Mouse (Mus musculus): ENCODE measurements at regions not wholly inside any gene's neighbourhood (a gene's known extent, or its start where the extent isn't known, plus 50 kb on each side); places are given as distances from the start of the nearest gene placed in this dataset.

DNA sequence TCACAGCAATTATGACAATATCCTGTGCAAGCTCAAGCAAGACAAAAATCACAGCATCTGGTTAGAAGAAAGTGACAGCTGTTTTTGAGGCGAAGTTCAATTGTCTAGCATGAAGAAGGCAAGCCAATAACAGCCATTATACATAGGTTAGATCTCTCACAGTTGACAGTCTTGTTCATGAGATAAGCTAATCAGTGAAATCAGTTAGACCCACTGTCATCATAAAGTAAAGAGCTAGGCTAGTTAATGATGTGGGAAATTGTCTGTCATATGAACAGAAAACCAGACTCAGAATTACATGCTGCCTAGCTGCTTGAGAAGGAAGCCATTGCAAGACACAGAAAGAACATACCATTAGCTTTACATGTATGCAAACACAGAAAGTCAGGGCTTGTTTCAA, 470.2 kb upstream of the 5930422O12Rik start:
- no peak overlapping the region for H3K9ac ChIP-seq (replicated peaks)
- H3K4me2 ChIP-seq (replicated peaks): no peak overlapping the region
- no peak for ATAC-seq
- H3K27me3 ChIP-seq: no peaks in the 10 kb centered on the region
- H3K4me3 ChIP-seq (replicated peaks): no peak overlapping the region
- peaks cover 8% of the 10 kb centered on the region; the same call in 1 of the 2 replicates for H3K9me3 ChIP-seq
- WGBS: 65% methylated on average over 1 of the region's 1 CpGs
- H3K4me1 ChIP-seq (replicated peaks): peaks cover 12% of the 10 kb centered on the region; the same call in 1 of the 2 replicates
- H3K36me3 ChIP-seq: no peaks in the 10 kb centered on the region
- H3K27ac ChIP-seq: peak overlapping the region; percentile 27; the same call in 1 of the 2 replicates

DNA sequence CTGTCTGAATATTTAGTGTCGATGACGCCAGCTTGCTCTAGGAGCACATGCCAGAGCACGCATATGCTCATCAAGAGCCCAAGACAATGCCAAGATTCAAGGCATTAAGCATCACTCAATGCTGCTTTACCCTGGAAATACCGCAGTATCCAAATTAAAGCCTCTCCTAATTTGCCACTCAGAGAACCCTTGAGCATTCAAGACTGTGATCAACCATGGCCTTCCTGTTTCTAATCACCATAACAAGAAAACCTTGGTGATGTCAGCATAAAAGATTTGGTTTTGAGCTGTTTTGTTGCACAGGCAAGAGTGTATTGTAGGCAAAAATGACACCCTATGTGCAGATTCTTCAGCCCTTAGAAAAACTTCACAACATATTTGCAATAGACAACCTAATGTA, 469.7 kb upstream of the 5930422O12Rik start:
- H3K36me3 ChIP-seq: no peaks in the 10 kb centered on the region
- 48% methylated on average over 4 of the region's 4 CpGs for WGBS
- H3K4me2 ChIP-seq (replicated peaks): no peak overlapping the region
- H3K9me3 ChIP-seq: peaks cover 8% of the 10 kb centered on the region; the same call in 1 of the 2 replicates
- no peaks in the 10 kb centered on the region for H3K27me3 ChIP-seq
- 0 out of 2 replicates have a peak overlapping the region, but pooled peaks have one; percentile 27 for H3K27ac ChIP-seq
- H3K4me3 ChIP-seq (replicated peaks): no peak overlapping the region
- no peak overlapping the region for H3K9ac ChIP-seq (replicated peaks)
- ATAC-seq: peak; percentile 80
- peaks cover 12% of the 10 kb centered on the region; the same call in 1 of the 2 replicates for H3K4me1 ChIP-seq (replicated peaks)

DNA sequence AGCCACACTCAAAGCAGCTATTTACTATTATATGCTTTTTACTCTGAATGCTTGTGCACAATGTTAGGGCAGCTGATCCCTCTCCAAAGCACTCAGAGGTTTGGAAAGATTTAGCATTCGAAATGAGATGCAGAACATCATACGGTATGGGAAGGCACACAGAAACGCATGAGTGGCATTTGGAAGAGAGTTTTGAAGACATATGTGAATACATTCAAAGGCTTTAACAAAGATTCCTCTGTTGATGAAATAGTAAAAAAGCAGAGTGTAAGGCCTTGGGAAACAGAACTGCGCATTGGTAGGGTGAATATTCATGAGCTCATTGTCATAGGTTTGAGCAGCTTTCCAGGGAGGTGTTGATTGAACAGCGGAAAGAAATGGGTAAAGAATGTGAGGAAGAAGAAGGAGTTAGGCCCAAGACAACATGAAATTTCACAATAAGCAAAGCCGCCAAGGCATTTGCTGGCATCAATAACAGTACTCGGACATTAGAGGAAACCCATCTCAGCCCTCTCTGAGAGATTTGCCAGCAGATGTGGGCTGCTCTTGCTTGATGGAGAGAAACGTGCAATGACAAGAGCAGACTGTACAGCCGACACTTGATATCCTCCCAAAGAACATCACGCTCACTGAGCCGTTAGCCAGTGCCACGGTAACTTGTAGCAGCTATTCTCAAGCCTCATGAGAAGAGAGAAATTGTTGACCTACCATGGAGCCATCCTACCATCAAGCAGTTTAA, 469.0 kb upstream of the 5930422O12Rik start:
- no peak overlapping the region for H3K9ac ChIP-seq (replicated peaks)
- H3K27me3 ChIP-seq: no peaks in the 10 kb centered on the region
- peak; percentile 92 for ATAC-seq
- WGBS: 54% methylated on average over 12 of the region's 12 CpGs
- H3K4me1 ChIP-seq (replicated peaks): peaks cover 12% of the 10 kb centered on the region; the same call in 1 of the 2 replicates
- peaks cover 8% of the 10 kb centered on the region; the same call in 1 of the 2 replicates for H3K9me3 ChIP-seq
- H3K4me3 ChIP-seq (replicated peaks): no peak overlapping the region
- no peaks in the 10 kb centered on the region for H3K36me3 ChIP-seq
- H3K4me2 ChIP-seq (replicated peaks): no peak overlapping the region
- H3K27ac ChIP-seq: peak overlapping the region; percentile 36

DNA sequence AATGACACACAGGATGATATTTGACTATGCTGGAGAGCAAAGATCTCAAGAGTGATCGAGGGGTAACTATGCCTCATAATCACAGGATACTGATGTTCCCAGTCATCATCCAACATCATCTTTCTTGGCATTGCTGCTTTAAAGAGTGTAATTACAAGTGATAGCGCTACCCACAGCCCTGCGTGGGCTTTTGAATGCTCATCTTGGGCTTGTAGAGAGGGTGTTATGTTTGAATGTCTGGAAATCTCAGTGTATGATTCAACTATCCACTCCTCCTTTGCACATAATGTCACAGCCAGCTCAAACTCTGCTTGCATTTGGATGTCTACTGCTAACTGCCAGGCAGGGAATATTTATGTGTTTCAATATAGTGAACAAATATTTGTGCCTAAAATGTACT, 438.3 kb upstream of the 5930422O12Rik start:
- H3K4me3 ChIP-seq (replicated peaks): no peak overlapping the region
- ATAC-seq: no peak
- no peaks in the 10 kb centered on the region for H3K27me3 ChIP-seq
- no peaks in the 10 kb centered on the region for H3K4me1 ChIP-seq (replicated peaks)
- H3K36me3 ChIP-seq: no peaks in the 10 kb centered on the region
- 88% methylated on average over 3 of the region's 3 CpGs for WGBS
- H3K9ac ChIP-seq (replicated peaks): no peak overlapping the region
- no peak overlapping the region for H3K27ac ChIP-seq
- no peaks in the 10 kb centered on the region for H3K9me3 ChIP-seq
- no peak overlapping the region for H3K4me2 ChIP-seq (replicated peaks)

DNA sequence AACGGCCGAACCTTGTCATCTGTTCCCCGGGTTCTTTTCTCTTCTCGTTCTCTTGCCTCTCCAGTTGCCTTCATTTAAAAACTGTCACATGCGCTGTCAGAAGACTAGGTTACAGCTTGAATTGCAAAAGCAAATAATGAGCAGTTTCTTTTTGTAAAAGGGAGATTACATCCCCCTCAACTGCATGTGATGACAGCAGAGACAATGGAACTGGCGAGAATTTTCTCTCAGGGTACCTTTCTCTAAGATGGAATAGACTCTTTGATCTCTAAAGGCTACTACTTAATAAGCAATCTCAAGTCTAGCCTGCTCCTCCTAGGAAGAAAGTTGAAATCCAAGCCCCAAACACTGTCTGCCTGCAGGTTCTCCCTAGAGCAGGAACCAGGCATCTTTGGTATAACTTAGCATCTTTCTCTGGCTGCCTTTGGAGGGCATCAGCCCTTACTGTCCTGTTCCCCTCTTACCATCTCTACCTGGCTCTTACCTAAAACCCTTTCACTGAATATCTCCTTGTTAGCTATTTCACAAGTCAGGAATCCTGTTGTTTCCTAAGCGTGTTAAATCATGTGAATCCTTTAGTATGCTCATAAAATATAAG, 424.4 kb upstream of the 5930422O12Rik start:
- Histone ChIP-seq H3K27ac (peak overlapping the region; percentile 57; the same call in 1 of the 2 replicates), H3K9ac (replicated peaks) (no peak overlapping the region), H3K9me3 (no peaks in the 10 kb centered on the region), H3K4me3 (replicated peaks) (no peak overlapping the region), H3K36me3 (no peaks in the 10 kb centered on the region), H3K4me1 (replicated peaks) (peaks cover 20% of the 10 kb centered on the region), H3K27me3 (no peaks in the 10 kb centered on the region), H3K4me2 (replicated peaks) (no peak overlapping the region)
- WGBS: 36% methylated on average over 7 of the region's 7 CpGs
- peak; percentile 62; the same call in 1 of the 2 replicates for ATAC-seq

DNA sequence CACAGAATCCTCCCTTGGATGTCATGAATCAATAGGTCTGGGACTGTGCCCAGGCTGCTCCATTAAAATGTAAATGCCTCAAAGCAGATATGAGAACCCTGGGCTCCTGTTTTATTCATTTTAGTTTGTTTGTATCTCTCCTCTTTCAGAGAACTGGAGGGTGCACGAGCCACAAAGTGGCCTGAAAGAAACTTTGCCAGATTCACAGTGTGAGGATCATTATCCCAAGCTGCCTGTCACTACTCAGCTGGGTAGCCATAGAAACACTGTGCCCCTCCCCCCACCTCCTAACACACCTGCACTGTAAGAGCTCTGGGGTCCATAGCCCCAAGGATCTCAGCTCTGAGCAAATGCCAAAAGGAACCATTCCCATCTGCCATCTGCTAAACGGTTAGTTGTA, 423.9 kb upstream of the 5930422O12Rik start:
- Histone ChIP-seq H3K36me3 (no peaks in the 10 kb centered on the region), H3K4me1 (replicated peaks) (peaks cover 20% of the 10 kb centered on the region), H3K4me2 (replicated peaks) (no peak overlapping the region), H3K4me3 (replicated peaks) (no peak overlapping the region), H3K9ac (replicated peaks) (no peak overlapping the region), H3K27me3 (no peaks in the 10 kb centered on the region), H3K9me3 (no peaks in the 10 kb centered on the region), H3K27ac (peak overlapping the region; percentile 57; the same call in 1 of the 2 replicates)
- peak; percentile 88 for ATAC-seq
- WGBS: 16% methylated on average over 2 of the region's 2 CpGs

DNA sequence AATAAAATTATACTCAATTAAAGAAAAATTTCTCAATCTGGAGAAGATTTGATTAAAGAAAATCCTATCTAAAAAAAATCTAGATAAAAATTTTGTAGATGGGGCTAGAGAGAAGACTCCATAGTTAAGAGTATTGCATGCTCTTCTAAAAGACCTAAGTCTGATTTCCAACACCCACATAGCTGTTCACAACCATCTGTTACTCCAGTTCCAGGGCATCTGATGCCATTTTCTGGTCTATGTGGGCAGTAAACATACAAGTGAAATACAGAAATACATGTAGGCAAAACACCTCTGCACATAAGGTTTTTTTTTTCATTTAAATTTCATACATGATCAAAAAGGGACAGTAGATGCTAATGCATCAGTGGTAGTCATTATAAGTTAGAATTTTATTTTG, 418.4 kb upstream of the 5930422O12Rik start:
- ATAC-seq: no peak
- Histone ChIP-seq H3K4me1 (replicated peaks) (no peaks in the 10 kb centered on the region), H3K27ac (no peak overlapping the region), H3K4me2 (replicated peaks) (no peak overlapping the region), H3K9ac (replicated peaks) (no peak overlapping the region), H3K9me3 (no peaks in the 10 kb centered on the region), H3K36me3 (no peaks in the 10 kb centered on the region), H3K4me3 (replicated peaks) (no peak overlapping the region), H3K27me3 (no peaks in the 10 kb centered on the region)

DNA sequence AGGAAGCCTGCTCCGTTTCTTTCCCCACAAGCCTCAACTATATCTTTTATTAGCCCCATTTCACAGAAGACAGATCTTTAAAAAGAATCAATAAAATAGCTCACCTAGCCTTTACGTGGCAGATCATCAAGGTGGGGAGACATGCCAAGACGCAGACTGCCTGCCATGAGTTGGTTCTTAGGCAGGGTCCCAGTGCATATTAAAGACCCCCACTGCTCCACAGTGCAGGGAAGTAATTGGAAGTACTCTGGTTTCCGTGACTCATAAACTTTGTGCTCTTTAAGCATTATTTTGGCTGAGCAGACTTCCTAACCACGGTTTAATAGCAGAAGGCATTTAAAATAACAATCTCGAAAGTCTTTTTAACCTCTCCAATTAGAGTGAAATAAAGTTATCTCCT, 415.7 kb upstream of the 5930422O12Rik start:
- H3K4me1 ChIP-seq (replicated peaks): no peaks in the 10 kb centered on the region
- 83% methylated on average over 6 of the region's 6 CpGs for WGBS

DNA sequence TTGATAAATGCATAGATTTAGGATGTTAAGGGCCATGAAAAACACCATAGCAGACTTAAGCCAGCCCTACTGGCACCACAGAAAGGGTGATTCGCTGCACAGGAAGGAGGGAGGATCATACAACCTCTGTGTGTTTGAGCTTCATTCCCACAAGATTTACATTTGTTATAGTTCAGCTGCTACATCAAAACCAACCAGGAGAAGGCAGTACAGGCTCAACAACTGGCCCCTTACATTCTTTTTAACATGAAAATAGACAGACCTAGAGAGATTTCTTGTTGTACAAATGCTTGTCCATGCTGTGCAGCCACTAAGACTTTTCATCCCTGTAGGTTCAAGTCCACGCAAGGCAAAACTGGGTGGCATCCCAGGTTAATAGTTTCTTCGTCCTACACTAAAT, 412.6 kb upstream of the 5930422O12Rik start:
- H3K27me3 ChIP-seq: no peaks in the 10 kb centered on the region
- no peak overlapping the region for H3K9ac ChIP-seq (replicated peaks)
- no peak for ATAC-seq
- H3K4me3 ChIP-seq (replicated peaks): no peak overlapping the region
- H3K9me3 ChIP-seq: no peaks in the 10 kb centered on the region
- WGBS: 86% methylated on average over 3 of the region's 3 CpGs
- H3K27ac ChIP-seq: no peak overlapping the region
- H3K36me3 ChIP-seq: no peaks in the 10 kb centered on the region
- H3K4me1 ChIP-seq (replicated peaks): no peaks in the 10 kb centered on the region
- no peak overlapping the region for H3K4me2 ChIP-seq (replicated peaks)

More for the DNA sequence above, 415.7 kb upstream of the 5930422O12Rik start:
- H3K36me3 ChIP-seq: no peaks in the 10 kb centered on the region
- no peaks in the 10 kb centered on the region for H3K9me3 ChIP-seq
- no peak overlapping the region for H3K4me3 ChIP-seq (replicated peaks)
- no peak overlapping the region for H3K4me2 ChIP-seq (replicated peaks)
- H3K27me3 ChIP-seq: no peaks in the 10 kb centered on the region
- no peak for ATAC-seq
- H3K27ac ChIP-seq: no peak overlapping the region
- no peak overlapping the region for H3K9ac ChIP-seq (replicated peaks)

DNA sequence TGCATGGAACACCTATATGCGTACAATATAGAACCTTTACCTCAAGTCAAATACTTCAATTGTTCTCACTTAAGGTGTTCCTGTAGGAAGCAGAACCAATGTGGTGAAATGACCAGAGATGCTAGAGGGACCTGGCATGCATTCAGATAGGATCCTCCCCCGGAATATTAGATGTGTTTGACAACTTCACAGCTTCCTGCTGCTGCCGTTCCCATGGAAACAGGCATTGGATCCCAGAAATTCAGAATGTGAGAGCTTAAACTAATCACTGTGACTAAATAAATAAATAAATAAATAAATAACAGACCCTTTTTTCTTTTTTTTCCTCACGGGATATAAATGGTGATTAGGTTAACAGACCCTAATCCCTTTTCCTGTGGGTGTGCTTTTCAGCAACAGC, 401.5 kb upstream of the 5930422O12Rik start:
- Histone ChIP-seq H3K36me3 (no peaks in the 10 kb centered on the region), H3K27me3 (no peaks in the 10 kb centered on the region), H3K4me3 (replicated peaks) (no peak overlapping the region), H3K4me1 (replicated peaks) (peaks cover 13% of the 10 kb centered on the region), H3K9me3 (no peaks in the 10 kb centered on the region), H3K4me2 (replicated peaks) (no peak overlapping the region), H3K9ac (replicated peaks) (no peak overlapping the region), H3K27ac (no peak overlapping the region)
- WGBS: 43% methylated on average over 4 of the region's 4 CpGs
- 0 out of 2 replicates have a peak, but pooled peaks have one; percentile 43 for ATAC-seq

DNA sequence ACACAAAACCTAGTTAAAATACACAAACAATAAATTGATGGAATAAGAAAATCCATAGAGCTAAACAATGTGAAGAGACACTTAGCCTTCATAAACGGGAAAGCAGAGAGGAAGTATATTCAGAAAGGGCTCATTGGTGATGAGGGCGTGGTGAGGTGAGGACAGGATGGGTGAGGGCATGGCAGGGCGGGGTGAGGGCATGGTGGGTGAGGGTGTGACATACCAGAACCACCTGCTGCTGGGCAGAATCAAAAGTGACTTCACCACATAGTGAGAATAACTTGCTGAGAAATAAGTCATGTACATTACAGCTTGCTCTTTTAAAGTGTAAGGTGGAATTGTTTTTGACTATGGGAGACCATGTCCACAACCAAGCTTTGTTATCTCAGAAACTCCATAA, 399.1 kb upstream of the 5930422O12Rik start:
- no peak for ATAC-seq
- 76% methylated on average over 3 of the region's 3 CpGs for WGBS

DNA sequence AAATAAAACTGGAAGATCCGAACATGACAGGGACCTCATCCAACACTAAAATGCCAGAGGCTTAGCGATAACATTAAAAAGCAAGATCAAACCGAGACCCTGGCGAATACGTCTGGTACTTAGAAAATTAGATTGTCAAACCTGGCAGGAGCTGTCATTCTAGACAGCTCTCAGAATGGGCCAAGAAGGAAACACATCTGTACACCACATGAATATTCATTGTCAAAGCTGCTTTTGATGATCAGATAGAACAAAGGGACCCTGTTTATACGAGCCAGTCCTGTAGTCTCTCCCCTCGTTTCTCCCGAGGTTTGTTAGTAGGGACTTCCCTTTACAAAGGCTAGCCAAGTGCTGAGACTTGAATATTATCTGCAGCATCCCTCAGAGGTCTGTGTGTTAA, 376.5 kb upstream of the 5930422O12Rik start:
- WGBS: 35% methylated on average over 8 of the region's 8 CpGs
- ATAC-seq: peak; percentile 85
- Histone ChIP-seq H3K27ac (peak overlapping the region; percentile 7; the same call in 1 of the 2 replicates), H3K4me1 (replicated peaks) (0 out of 2 replicates have a peak, but pooled peaks cover 5% of the 10 kb centered on the region), H3K4me2 (replicated peaks) (no peak overlapping the region), H3K27me3 (no peaks in the 10 kb centered on the region), H3K9me3 (peaks cover 13% of the 10 kb centered on the region), H3K9ac (replicated peaks) (no peak overlapping the region), H3K36me3 (no peaks in the 10 kb centered on the region), H3K4me3 (replicated peaks) (no peak overlapping the region)

More for the DNA sequence above, 399.1 kb upstream of the 5930422O12Rik start:
- no peaks in the 10 kb centered on the region for H3K9me3 ChIP-seq
- H3K9ac ChIP-seq (replicated peaks): no peak overlapping the region
- H3K4me3 ChIP-seq (replicated peaks): no peak overlapping the region
- H3K4me1 ChIP-seq (replicated peaks): peaks cover 13% of the 10 kb centered on the region
- no peaks in the 10 kb centered on the region for H3K36me3 ChIP-seq
- H3K27ac ChIP-seq: no peak overlapping the region
- H3K27me3 ChIP-seq: no peaks in the 10 kb centered on the region
- H3K4me2 ChIP-seq (replicated peaks): no peak overlapping the region
